Mouse (Mus musculus): ENCODE data around the gene Foxn1. TPM values are rescaled to one million over a fixed set of nuclear protein-coding genes. Genes with fewer than 3 reads are reported as not detected.

Gene Foxn1
- polyA plus RNA-seq, 1 experiment from 2014 or later: not detected

DNA sequence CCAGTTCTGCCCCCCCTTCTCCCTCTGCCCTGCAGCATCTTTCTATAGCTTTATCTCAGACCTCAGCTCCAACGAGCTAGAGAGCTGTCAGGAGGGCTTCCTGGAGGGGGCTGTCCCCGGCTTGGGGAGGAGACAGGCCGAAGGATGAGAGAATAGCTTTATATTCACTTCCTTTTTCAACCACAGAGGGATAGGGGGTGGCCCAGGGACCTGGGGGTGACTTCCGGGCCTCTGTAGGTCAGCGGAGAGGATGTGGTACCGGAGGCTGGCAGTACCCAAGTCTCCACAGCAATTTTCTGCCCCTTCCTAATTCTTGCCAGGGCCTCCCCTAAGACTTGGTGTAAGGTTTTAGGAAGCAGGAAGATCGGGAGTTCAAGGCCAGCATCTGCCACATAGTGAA is 40.6 kb downstream of the Foxn1 start:
- H3K27me3 ChIP-seq (replicated peaks; ENCODE audit: control insufficient read depth, insufficient read depth, low read length): no peaks in the 10 kb centered on the region
- peaks cover 5% of the 10 kb centered on the region; the same call in 1 of the 2 replicates for H3K4me1 ChIP-seq (ENCODE audit: control insufficient read depth, insufficient read depth, low read length)
- H3K9me3 ChIP-seq (replicated peaks; ENCODE audit: control insufficient read depth, low read length): no peaks in the 10 kb centered on the region
- no peak overlapping the region for H3K4me3 ChIP-seq (ENCODE audit: low read depth, low read length)
- H3K4me2 ChIP-seq (ENCODE audit: low read length): no peak overlapping the region
- WGBS: 87% methylated on average over 7 of the region's 7 CpGs
- H3K9ac ChIP-seq (ENCODE audit: low read length): no peak overlapping the region
- DNase-seq (ENCODE audit: low spot score) (no peak), ATAC-seq (no peak)
- H3K36me3 ChIP-seq (ENCODE audit: control insufficient read depth, insufficient read depth, low read length): peaks cover 22% of the 10 kb centered on the region
- H3K27ac ChIP-seq (ENCODE audit: low read depth, low read length): no peak overlapping the region

DNA sequence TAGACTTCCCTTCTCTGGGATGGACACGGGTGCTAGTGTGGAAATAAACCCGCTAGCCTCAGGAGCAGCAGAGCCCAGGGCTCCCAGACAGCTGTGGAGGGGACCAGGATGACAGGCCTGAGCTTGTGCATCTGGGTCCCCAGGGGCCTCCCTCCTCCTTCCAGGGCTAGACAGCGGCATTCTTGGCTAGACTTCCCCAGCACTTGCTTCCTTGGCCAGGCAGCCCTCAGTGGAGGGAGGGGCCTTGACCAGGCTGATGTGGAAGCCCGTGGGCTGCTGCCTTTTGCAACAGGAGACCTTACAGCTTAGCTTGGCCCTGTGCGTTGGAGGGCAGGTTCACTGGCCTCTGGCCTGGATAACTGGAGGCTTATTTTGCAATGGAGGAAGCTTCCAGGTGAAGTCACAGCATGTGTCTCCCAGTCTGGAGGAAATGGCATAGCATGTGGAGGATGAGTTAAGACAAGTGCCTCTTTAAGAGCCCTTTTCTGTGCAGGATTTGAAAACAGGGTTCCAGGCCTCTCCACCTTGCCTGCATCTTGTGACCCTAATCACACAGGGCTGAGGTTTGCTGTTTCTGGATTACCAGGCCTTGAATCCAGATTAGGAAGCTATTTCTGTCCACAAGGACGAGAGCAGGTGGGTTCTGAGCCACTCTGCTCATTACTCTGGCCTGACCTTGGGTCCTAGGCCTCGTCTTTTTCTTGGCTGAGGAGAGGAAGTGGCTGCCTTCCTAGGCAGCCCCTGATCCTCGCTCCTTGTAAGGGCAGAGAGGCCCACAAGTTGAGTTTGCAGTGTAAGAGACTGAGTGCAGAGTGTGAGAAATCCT is 41.3 kb downstream of the Foxn1 start:
- Histone ChIP-seq H3K36me3 (ENCODE audit: control insufficient read depth, insufficient read depth, low read length) (peaks cover 25% of the 10 kb centered on the region), H3K9ac (ENCODE audit: low read length) (peak overlapping the region; percentile 35; the same call in 1 of the 2 replicates), H3K9me3 (replicated peaks; ENCODE audit: control insufficient read depth, low read length) (no peaks in the 10 kb centered on the region), H3K4me2 (ENCODE audit: low read length) (peak overlapping the region; percentile 62), H3K27ac (ENCODE audit: low read depth, low read length) (no peak overlapping the region), H3K4me3 (ENCODE audit: low read depth, low read length) (no peak overlapping the region), H3K4me1 (ENCODE audit: control insufficient read depth, insufficient read depth, low read length) (peaks cover 5% of the 10 kb centered on the region; the same call in 1 of the 2 replicates), H3K27me3 (replicated peaks; ENCODE audit: control insufficient read depth, insufficient read depth, low read length) (no peaks in the 10 kb centered on the region)
- no peak for ATAC-seq
- no peak for DNase-seq (ENCODE audit: low spot score)
- WGBS: 70% methylated on average over 8 of the region's 8 CpGs

GRCm38 (mm10) chr11:78344328-78344889 is 41.9 kb downstream of the Foxn1 start:
- DNase-seq (ENCODE audit: low spot score): no peak
- no peaks in the 10 kb centered on the region for H3K9me3 ChIP-seq (replicated peaks; ENCODE audit: control insufficient read depth, low read length)
- H3K4me3 ChIP-seq (ENCODE audit: low read depth, low read length): peak overlapping the region; percentile 94
- peaks cover 5% of the 10 kb centered on the region; the same call in 1 of the 2 replicates for H3K4me1 ChIP-seq (ENCODE audit: control insufficient read depth, insufficient read depth, low read length)
- no peak for ATAC-seq
- peak overlapping the region; percentile 62 for H3K4me2 ChIP-seq (ENCODE audit: low read length)
- 77% methylated on average over 6 of the region's 6 CpGs for WGBS
- H3K27me3 ChIP-seq (replicated peaks; ENCODE audit: control insufficient read depth, insufficient read depth, low read length): no peaks in the 10 kb centered on the region
- no peak overlapping the region for H3K27ac ChIP-seq (ENCODE audit: low read depth, low read length)
- peak overlapping the region; percentile 96; the same call in 1 of the 2 replicates for H3K9ac ChIP-seq (ENCODE audit: low read length)
- peaks cover 31% of the 10 kb centered on the region for H3K36me3 ChIP-seq (ENCODE audit: control insufficient read depth, insufficient read depth, low read length)

GRCm38 (mm10) chr11:78343381-78344327 is 42.7 kb downstream of the Foxn1 start, which contains the start of gene Unc119:
Unc119 (plus strand) TSS chr11:78343482.
- Histone ChIP-seq H3K9ac (ENCODE audit: low read length) (peak within 1 kb of the TSS; percentile 96), H3K36me3 (ENCODE audit: control insufficient read depth, insufficient read depth, low read length) (peaks cover 36% of the 10 kb centered on the region), H3K4me3 (ENCODE audit: low read depth, low read length) (peak within 1 kb of the TSS; percentile 94), H3K4me1 (ENCODE audit: control insufficient read depth, insufficient read depth, low read length) (peaks cover 5% of the 10 kb centered on the region; the same call in 1 of the 2 replicates), H3K4me2 (ENCODE audit: low read length) (peak within 1 kb of the TSS; percentile 62), H3K27me3 (replicated peaks; ENCODE audit: control insufficient read depth, insufficient read depth, low read length) (no peaks in the 10 kb centered on the region), H3K27ac (ENCODE audit: low read depth, low read length) (peak within 1 kb of the TSS; percentile 85), H3K9me3 (replicated peaks; ENCODE audit: control insufficient read depth, low read length) (no peaks in the 10 kb centered on the region)
- peak; percentile 88 for ATAC-seq
- under 1% methylated on average over 60 of the region's 66 CpGs for WGBS
- peak; percentile 83 for DNase-seq (ENCODE audit: low spot score)

- Histone ChIP-seq H3K9ac (ENCODE audit: low read length) (no peak overlapping the region), H3K4me1 (ENCODE audit: control insufficient read depth, insufficient read depth, low read length) (peaks cover 5% of the 10 kb centered on the region; the same call in 1 of the 2 replicates), H3K9me3 (replicated peaks; ENCODE audit: control insufficient read depth, low read length) (no peaks in the 10 kb centered on the region), H3K27ac (ENCODE audit: low read depth, low read length) (no peak overlapping the region), H3K4me3 (ENCODE audit: low read depth, low read length) (no peak overlapping the region), H3K36me3 (ENCODE audit: control insufficient read depth, insufficient read depth, low read length) (peaks cover 40% of the 10 kb centered on the region), H3K4me2 (ENCODE audit: low read length) (no peak overlapping the region), H3K27me3 (replicated peaks; ENCODE audit: control insufficient read depth, insufficient read depth, low read length) (no peaks in the 10 kb centered on the region)
- 87% methylated on average over 12 of the region's 12 CpGs for WGBS
- DNase-seq (ENCODE audit: low spot score): no peak
- ATAC-seq: no peak
Observed at GRCm38 (mm10) chr11:78341702-78342101, 44.7 kb downstream of the Foxn1 start.

GRCm38 (mm10) chr11:78337040-78337439 is 49.3 kb downstream of the Foxn1 start:
- WGBS: 97% methylated on average over 8 of the region's 8 CpGs
- Histone ChIP-seq H3K4me3 (ENCODE audit: low read depth, low read length) (no peak overlapping the region), H3K4me2 (ENCODE audit: low read length) (no peak overlapping the region), H3K36me3 (ENCODE audit: control insufficient read depth, insufficient read depth, low read length) (peaks cover 68% of the 10 kb centered on the region), H3K9ac (ENCODE audit: low read length) (no peak overlapping the region), H3K27ac (ENCODE audit: low read depth, low read length) (no peak overlapping the region), H3K9me3 (replicated peaks; ENCODE audit: control insufficient read depth, low read length) (no peaks in the 10 kb centered on the region), H3K27me3 (replicated peaks; ENCODE audit: control insufficient read depth, insufficient read depth, low read length) (no peaks in the 10 kb centered on the region), H3K4me1 (ENCODE audit: control insufficient read depth, insufficient read depth, low read length) (no peaks in the 10 kb centered on the region)
- DNase-seq (ENCODE audit: low spot score) (no peak), ATAC-seq (no peak)

GRCm38 (mm10) chr11:78333992-78334391 is 52.4 kb downstream of the Foxn1 start:
- peaks cover 43% of the 10 kb centered on the region for H3K36me3 ChIP-seq (ENCODE audit: control insufficient read depth, insufficient read depth, low read length)
- no peaks in the 10 kb centered on the region for H3K27me3 ChIP-seq (replicated peaks; ENCODE audit: control insufficient read depth, insufficient read depth, low read length)
- DNase-seq (ENCODE audit: low spot score) (no peak), ATAC-seq (no peak)
- no peak overlapping the region for H3K4me3 ChIP-seq (ENCODE audit: low read depth, low read length)
- H3K9me3 ChIP-seq (replicated peaks; ENCODE audit: control insufficient read depth, low read length): no peaks in the 10 kb centered on the region
- no peak overlapping the region for H3K27ac ChIP-seq (ENCODE audit: low read depth, low read length)
- peaks cover 5% of the 10 kb centered on the region for H3K4me1 ChIP-seq (ENCODE audit: control insufficient read depth, insufficient read depth, low read length)
- WGBS: 94% methylated on average over 5 of the region's 5 CpGs
- H3K4me2 ChIP-seq (ENCODE audit: low read length): no peak overlapping the region
- H3K9ac ChIP-seq (ENCODE audit: low read length): no peak overlapping the region

GRCm38 (mm10) chr11:78332676-78333075 is 53.7 kb downstream of the Foxn1 start:
- H3K27me3 ChIP-seq (replicated peaks; ENCODE audit: control insufficient read depth, insufficient read depth, low read length): no peaks in the 10 kb centered on the region
- no peak overlapping the region for H3K4me3 ChIP-seq (ENCODE audit: low read depth, low read length)
- H3K36me3 ChIP-seq (ENCODE audit: control insufficient read depth, insufficient read depth, low read length): peaks cover 35% of the 10 kb centered on the region
- ATAC-seq (no peak), DNase-seq (ENCODE audit: low spot score) (no peak)
- 96% methylated on average over 12 of the region's 12 CpGs for WGBS
- no peak overlapping the region for H3K4me2 ChIP-seq (ENCODE audit: low read length)
- no peak overlapping the region for H3K9ac ChIP-seq (ENCODE audit: low read length)
- no peak overlapping the region for H3K27ac ChIP-seq (ENCODE audit: low read depth, low read length)
- no peaks in the 10 kb centered on the region for H3K9me3 ChIP-seq (replicated peaks; ENCODE audit: control insufficient read depth, low read length)
- peaks cover 5% of the 10 kb centered on the region for H3K4me1 ChIP-seq (ENCODE audit: control insufficient read depth, insufficient read depth, low read length)

Data from forebrain, embryonic 14.5 days (tissue).